Mouse (Mus musculus) megakaryocyte, embryonic 14.5 days (primary cell): ENCODE data around the gene Smagp. TPM values are rescaled to one million over a fixed set of nuclear protein-coding genes. Genes with fewer than 3 reads are reported as not detected.

Experiments used
- H3K27me3 ChIP-seq: replicated peaks from 2 replicates; pipeline ENCODE3; 2012; ENCODE audit warnings: inconsistent platforms
- H3K36me3 ChIP-seq: replicated peaks from 2 replicates; pipeline ENCODE3; 2012; ENCODE audit warnings: low read length, inconsistent platforms, mixed read lengths
- H3K4me1 ChIP-seq: 2 replicates; pipeline ENCODE4 v1.6.1; 2012; ENCODE audit warnings: inconsistent platforms
- H3K4me3 ChIP-seq: replicated peaks from 2 replicates; pipeline ENCODE3; 2012; ENCODE audit warnings: moderate library complexity, mild to moderate bottlenecking, inconsistent platforms
- H3K9me3 ChIP-seq: 2 replicates; pipeline ENCODE4 v1.6.1; 2012; ENCODE audit warnings: inconsistent platforms
- FLI1 ChIP-seq: IDR thresholded peaks from 2 replicates; pipeline ENCODE4 v1.6.1; 2012; ENCODE audit warnings: low read length, inconsistent platforms, mixed read lengths
- GATA1 ChIP-seq: IDR thresholded peaks from 3 replicates; pipeline ENCODE4 v1.6.1; 2012; ENCODE audit warnings: mixed read lengths, low read length, inconsistent platforms, borderline replicate concordance
- polyA plus RNA-seq: library from polyadenylated mRNA; stranded (reverse); fragments of >175 nt; gene quantifications from 2 replicates; pipeline ENCODE4 v1.2.3, GENCODE M21; 2012; ENCODE audit warnings: low replicate concordance; ENCODE audit not compliant: insufficient read depth

Gene Smagp
- 57.2 and 75.5 TPM in 2 replicates for polyA plus RNA-seq

DNA sequence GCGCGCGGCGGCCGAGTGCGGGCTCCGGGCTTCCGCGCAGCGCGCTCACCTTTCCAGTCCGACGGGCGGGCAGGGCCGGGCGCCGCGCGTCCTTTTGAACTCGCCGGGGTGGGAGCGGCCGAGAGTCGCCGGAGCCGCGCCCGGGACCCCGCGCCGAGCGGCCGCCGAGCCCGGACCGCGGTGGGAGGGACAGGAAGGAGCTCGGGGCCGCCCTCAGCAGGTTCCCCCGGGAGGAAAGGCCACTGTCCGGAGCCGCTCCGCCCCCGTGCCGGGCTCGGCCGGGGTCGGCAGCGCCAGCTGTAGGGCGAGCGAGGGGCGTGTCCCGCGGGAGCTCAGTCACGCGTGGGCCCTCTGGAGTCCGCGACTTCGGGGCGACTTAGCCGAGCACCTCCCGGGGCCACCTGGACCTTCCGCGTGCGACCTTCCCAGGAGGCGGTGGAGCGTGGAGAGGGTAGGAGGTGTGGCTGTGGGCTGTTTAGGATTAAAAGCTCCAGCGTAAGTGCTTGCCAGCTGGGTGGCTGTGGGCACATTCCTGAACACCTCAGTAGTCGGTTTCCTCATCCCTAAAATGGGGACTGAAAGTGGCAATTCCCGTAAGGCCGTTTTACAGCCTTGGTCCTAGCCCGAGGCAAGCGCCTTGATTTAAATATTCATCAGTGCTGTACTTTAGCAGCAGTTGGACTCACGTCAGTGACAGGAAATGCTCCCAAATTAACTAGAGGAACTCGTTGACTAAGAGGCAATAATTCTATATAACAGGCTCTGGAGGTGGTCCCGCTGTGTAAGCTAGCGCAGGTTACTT lies at the start of gene Smagp:
TSS of gene Smagp (minus strand) at position 241 of the 802 bp plus-strand sequence.
- H3K4me3 ChIP-seq = peak within 1 kb of the TSS; percentile 93
- H3K9me3 ChIP-seq = no peaks in the 10 kb centered on the region
- H3K4me1 ChIP-seq = peaks cover 81% of the 10 kb centered on the region
- peaks cover 27% of the 10 kb centered on the region for H3K36me3 ChIP-seq
- TF ChIP-seq FLI1 = no peak
- no peak for TF ChIP-seq GATA1
- peaks cover 31% of the 10 kb centered on the region for H3K27me3 ChIP-seq

DNA sequence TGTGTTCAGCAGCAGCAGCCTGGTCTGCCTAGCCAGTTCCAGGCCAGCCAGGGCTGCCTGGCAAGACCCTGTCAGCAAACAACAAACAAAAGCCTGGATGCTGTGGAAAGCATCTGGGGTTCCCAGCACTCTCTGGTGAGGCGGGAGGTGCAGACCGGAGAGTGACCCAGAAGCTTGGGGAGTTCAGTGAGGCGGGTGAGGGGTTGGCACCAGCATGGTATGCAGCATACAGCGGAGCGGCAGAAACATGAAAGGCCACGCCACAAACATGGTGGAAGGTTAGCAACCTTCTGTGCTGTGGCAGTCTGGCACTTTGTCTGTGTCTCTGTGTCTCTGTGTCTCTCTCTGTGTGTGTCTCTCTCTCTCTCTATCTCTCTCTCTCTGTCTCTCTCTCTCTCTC lies 49.7 kb upstream of the Smagp start:
- Histone ChIP-seq H3K4me3 (peak overlapping the region; percentile 88), H3K36me3 (peaks cover 15% of the 10 kb centered on the region), H3K9me3 (no peaks in the 10 kb centered on the region), H3K4me1 (peaks cover 71% of the 10 kb centered on the region), H3K27me3 (peaks cover 9% of the 10 kb centered on the region)
- TF ChIP-seq FLI1 = no peak
- no peak for TF ChIP-seq GATA1

DNA sequence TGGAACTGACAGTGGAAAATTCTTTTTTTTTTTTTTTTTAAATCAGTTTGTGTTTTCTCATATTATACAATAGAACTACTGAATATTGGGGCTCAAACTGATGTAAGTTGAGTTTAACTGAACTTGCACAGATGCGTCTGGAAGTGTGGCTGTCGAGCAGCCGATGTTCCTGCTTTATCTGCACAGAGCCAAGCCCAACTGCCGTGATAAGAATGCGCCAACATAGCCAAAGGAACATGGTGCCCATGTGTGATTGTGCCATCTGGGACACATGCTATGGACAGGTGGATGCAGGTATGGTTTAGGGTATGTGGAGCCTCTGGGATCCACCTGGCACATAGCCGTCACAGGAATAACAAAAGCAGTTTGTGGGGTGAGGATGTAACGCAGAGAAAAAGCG lies 49.1 kb upstream of the Smagp start:
- Histone ChIP-seq H3K4me1 (peaks cover 76% of the 10 kb centered on the region), H3K36me3 (peaks cover 20% of the 10 kb centered on the region), H3K9me3 (no peaks in the 10 kb centered on the region), H3K4me3 (peak overlapping the region; percentile 88), H3K27me3 (peaks cover 7% of the 10 kb centered on the region)
- TF ChIP-seq FLI1 = no peak
- TF ChIP-seq GATA1 = no peak

DNA sequence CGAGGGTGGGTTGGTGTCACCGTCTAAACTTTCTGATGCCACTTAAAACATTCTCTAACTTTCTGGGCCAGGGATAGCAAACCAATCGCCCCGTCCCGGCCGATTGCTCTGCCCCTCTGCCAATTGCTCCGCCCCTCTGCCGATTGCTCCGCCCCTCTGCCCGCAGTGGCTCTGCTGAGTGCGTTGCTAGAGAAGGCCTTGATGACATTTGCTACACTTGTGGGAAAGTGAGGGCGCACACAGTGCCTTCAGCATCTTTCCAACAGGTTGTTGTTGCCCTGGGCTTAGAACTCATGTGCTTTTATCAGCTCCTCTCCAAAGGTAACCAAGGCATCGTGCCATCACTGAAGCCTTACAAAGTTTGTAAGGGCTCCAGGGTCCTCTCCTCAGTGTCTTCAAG lies 48.5 kb upstream of the Smagp start:
- Histone ChIP-seq H3K36me3 (peaks cover 24% of the 10 kb centered on the region), H3K27me3 (peaks cover 7% of the 10 kb centered on the region), H3K4me3 (peak overlapping the region; percentile 26), H3K9me3 (no peaks in the 10 kb centered on the region), H3K4me1 (peaks cover 82% of the 10 kb centered on the region)
- TF ChIP-seq FLI1 = no peak
- TF ChIP-seq GATA1 = no peak

DNA sequence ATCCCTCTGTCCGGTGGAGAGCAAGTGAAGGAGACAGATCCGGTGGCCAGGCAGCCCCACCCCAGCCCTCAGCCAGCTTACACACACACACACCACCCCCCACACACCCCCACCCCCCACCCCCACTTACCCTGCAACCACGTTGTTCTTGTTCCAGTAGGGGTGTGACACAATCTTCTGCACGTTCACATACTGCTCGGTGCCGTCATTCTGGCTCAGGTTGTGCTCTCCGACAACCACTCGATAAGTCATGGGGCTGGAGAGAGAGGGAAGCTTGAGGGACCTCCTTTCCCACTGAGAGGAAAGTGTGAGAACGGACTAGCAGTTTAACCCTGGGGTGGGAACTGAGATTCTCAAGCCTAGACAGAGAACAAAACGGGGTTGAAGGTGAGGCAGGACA lies 47.7 kb upstream of the Smagp start:
- TF ChIP-seq FLI1 = no peak
- no peak for TF ChIP-seq GATA1
- H3K27me3 ChIP-seq = peaks cover 7% of the 10 kb centered on the region
- peaks cover 90% of the 10 kb centered on the region for H3K4me1 ChIP-seq
- no peaks in the 10 kb centered on the region for H3K9me3 ChIP-seq
- H3K4me3 ChIP-seq = no peak overlapping the region
- H3K36me3 ChIP-seq = peaks cover 32% of the 10 kb centered on the region

DNA sequence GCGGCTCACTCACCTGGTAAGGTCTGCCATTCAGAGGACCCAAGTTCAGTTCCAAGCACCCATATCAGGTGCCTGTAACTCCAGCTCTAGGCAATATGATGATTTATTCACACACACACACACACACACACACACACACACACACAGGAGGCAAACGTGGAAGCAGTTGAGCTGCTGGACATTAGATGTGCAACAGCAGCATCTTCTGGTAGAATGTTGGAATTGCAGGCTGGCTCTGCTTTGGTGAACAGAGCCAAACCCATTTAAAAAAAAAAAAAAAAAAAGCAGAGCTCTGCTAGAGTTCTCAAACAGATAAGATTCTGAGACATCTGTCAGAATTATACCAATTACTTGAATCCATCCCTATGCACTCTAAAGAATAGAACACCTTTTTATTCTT lies 46.3 kb upstream of the Smagp start:
- Histone ChIP-seq H3K36me3 (peaks cover 46% of the 10 kb centered on the region), H3K4me1 (peaks cover 92% of the 10 kb centered on the region), H3K4me3 (peak overlapping the region; percentile 18), H3K9me3 (0 out of 2 replicates have a peak, but pooled peaks cover 4% of the 10 kb centered on the region), H3K27me3 (no peaks in the 10 kb centered on the region)
- no peak for TF ChIP-seq FLI1
- TF ChIP-seq GATA1 = no peak

DNA sequence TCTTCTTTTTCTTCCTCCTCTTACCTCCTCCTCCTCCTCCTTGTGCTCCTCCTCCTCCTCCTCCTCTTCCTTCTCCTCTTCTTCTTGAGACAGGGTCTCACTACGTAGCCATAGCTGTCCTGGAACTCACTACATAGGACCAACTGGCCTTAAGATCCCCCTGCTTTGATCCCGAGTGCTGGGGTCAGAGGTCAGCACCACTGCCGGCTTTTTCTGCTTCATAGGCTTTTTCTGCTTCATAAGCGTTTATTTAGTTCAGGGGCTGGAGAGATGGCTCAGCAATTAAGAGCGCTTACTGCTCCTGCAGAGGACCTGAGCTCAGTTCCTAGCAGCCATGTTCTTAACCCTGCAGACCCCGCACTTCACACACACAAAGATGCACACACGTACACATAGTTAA lies 45.0 kb upstream of the Smagp start:
- Histone ChIP-seq H3K27me3 (no peaks in the 10 kb centered on the region), H3K4me1 (peaks cover 90% of the 10 kb centered on the region), H3K4me3 (no peak overlapping the region), H3K9me3 (0 out of 2 replicates have a peak, but pooled peaks cover 4% of the 10 kb centered on the region), H3K36me3 (peaks cover 56% of the 10 kb centered on the region)
- TF ChIP-seq FLI1 (no peak), GATA1 (no peak)

DNA sequence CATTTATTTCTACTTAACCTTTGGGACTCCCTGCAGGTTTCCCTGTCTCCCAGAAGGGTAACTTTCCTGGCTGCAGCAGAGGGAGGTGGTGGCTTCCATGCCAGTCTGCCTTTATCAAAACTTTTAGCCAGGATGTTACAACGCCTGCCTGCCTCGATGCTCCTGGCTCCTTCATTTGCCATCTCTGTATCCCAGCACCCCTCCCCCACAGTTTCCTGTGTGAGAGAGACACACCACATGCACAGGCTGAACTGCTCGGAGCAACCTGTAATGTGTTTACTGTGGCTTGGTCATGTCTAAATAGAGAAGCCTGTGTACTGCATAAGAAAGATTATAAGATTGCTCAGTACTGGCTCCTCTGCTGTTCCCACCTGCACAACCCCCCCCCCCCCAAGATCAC lies 43.6 kb upstream of the Smagp start:
- H3K27me3 ChIP-seq = no peaks in the 10 kb centered on the region
- peaks cover 56% of the 10 kb centered on the region for H3K36me3 ChIP-seq

DNA sequence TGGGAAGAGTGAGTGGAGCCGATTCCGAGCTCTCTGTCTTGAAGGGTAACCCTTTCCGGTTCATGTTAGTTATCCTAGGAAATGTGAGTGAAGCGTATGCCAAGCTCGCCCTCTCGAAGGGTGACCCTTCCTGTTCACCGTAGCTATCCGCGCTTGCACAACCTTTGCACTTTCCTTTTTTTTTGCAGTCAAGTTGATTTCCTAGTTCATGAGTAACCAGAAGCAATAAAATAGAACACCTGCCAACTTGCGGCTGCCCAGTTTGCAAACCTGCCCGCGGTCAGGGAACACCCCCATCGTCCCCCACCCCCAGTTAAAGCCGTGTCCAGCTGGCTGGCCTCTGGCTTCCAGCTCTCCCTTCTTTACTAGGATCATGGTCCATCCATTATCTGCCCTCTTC lies 42.3 kb upstream of the Smagp start:
- peaks cover 45% of the 10 kb centered on the region for H3K36me3 ChIP-seq
- H3K9me3 ChIP-seq = 0 out of 2 replicates have a peak, but pooled peaks cover 4% of the 10 kb centered on the region
- H3K4me1 ChIP-seq = peaks cover 89% of the 10 kb centered on the region
- no peak overlapping the region for H3K4me3 ChIP-seq
- no peaks in the 10 kb centered on the region for H3K27me3 ChIP-seq
- TF ChIP-seq GATA1 (no peak), FLI1 (no peak)

More for the DNA sequence above, 43.6 kb upstream of the Smagp start:
- 0 out of 2 replicates have a peak, but pooled peaks cover 4% of the 10 kb centered on the region for H3K9me3 ChIP-seq
- H3K4me3 ChIP-seq = peak overlapping the region; percentile 73
- H3K4me1 ChIP-seq = peaks cover 89% of the 10 kb centered on the region
- TF ChIP-seq GATA1 (no peak), FLI1 (no peak)

DNA sequence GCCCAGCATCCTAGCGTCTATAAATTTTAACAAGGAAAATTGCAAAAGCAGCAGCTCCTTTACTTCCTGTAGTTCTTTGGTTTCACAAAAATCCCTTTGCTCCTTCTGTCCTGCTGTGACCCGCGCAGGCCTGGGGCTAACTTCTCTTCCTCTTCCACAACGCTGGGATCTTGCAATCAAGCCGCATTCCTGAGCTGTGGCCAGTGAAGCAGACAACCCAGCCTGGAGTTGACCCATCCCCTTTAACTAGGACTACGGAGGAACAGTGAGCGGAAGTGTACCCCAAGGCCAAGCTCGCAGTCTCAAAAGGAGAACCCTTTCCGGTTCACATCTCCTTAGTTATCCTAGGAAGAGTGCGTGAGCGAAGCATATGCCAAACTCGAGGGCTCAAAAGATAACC lies 41.8 kb upstream of the Smagp start:
- no peak for TF ChIP-seq GATA1
- TF ChIP-seq FLI1 = no peak
- H3K4me1 ChIP-seq = peaks cover 93% of the 10 kb centered on the region
- 0 out of 2 replicates have a peak, but pooled peaks cover 4% of the 10 kb centered on the region for H3K9me3 ChIP-seq
- no peaks in the 10 kb centered on the region for H3K27me3 ChIP-seq
- H3K4me3 ChIP-seq = no peak overlapping the region
- peaks cover 45% of the 10 kb centered on the region for H3K36me3 ChIP-seq
